Mouse (Mus musculus): ENCODE results near the gene Lrcol1. TPM values are rescaled to one million over a fixed set of nuclear protein-coding genes. Genes with fewer than 3 reads are reported as not detected.
A peak's percentile ranks its signal among the peaks of the same experiment; 100 is the strongest.

Lrcol1 gene
- polyA plus RNA-seq (2014; fragmentation: Nextera tagmentation; extraction: Ambion mirVana): not detected in 2 replicates

DNA sequence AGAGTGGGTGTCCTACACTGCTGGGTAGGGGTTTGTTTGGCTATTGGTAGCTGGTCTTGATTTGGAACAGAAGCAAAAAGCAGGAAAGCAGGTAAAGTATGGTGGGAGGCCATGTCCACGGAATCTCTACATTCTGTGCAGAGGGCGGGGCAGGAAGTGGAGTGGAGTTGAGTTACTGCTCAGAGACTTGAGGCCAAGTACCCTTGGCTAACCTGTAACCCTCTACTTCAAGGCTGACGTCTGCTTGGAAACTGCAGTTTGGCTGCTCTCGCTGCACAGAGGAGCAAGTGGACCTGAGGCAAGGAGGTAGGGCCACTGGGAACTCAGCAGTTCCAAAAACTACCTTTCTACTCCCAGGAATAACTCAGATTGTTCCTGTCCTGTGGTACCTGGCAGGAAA, at the start of gene Lrcol1:
Gene Lrcol1 (plus strand): TSS at position 207 of the 400 bp plus-strand sequence.
- no peaks in the 10 kb centered on the region for H3K36me3 ChIP-seq (replicated peaks; ENCODE audit: control insufficient read depth, insufficient read depth)
- no peak for ATAC-seq (ENCODE audit: low FRiP score)
- H3K9me3 ChIP-seq (ENCODE audit: control insufficient read depth, low read length): no peaks in the 10 kb centered on the region
- H3K4me2 ChIP-seq (replicated peaks): no peak within 1 kb of the TSS
- no peak for DNase-seq (ENCODE audit: low spot score)
- peaks cover 12% of the 10 kb centered on the region for H3K4me1 ChIP-seq (replicated peaks; ENCODE audit: control insufficient read depth, insufficient read depth, low read length)
- WGBS: 84% methylated on average over 4 of the region's 4 CpGs
- peaks cover 16% of the 10 kb centered on the region for H3K27me3 ChIP-seq (ENCODE audit: control insufficient read depth, insufficient read depth, low read length)
- no peak within 1 kb of the TSS for H3K9ac ChIP-seq
- no peak within 1 kb of the TSS for H3K27ac ChIP-seq
- no peak within 1 kb of the TSS for H3K4me3 ChIP-seq (replicated peaks; ENCODE audit: low read length)

DNA sequence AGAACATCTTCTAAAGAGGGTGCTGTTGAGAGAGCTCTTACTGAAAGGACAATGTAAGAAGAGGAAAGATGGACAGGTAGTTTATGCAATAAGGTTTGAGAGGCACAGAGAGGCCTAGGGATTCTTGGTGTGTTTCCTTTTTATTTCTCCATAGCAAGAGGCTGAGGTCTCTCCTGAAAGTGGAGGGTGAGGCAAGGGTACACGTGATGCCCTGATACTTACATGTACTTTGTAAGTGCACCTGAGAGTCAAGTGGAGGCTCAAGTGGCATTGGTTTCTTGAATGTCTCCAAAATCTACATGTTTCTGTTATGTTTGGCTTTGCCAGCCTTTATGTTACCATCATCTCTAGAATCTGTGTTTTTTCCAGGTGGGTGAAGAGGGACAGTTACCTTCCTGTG, 47.9 kb upstream of the Lrcol1 start:
- WGBS: 97% methylated on average over 1 of the region's 1 CpGs
- DNase-seq (ENCODE audit: low spot score): no peak
- Histone ChIP-seq H3K27ac (no peak overlapping the region), H3K4me1 (replicated peaks; ENCODE audit: control insufficient read depth, insufficient read depth, low read length) (no peaks in the 10 kb centered on the region), H3K9me3 (ENCODE audit: control insufficient read depth, low read length) (no peaks in the 10 kb centered on the region), H3K27me3 (ENCODE audit: control insufficient read depth, insufficient read depth, low read length) (no peaks in the 10 kb centered on the region), H3K4me3 (replicated peaks; ENCODE audit: low read length) (no peak overlapping the region), H3K36me3 (replicated peaks; ENCODE audit: control insufficient read depth, insufficient read depth) (peaks cover 46% of the 10 kb centered on the region), H3K9ac (no peak overlapping the region), H3K4me2 (replicated peaks) (no peak overlapping the region)
- no peak for ATAC-seq (ENCODE audit: low FRiP score)

DNA sequence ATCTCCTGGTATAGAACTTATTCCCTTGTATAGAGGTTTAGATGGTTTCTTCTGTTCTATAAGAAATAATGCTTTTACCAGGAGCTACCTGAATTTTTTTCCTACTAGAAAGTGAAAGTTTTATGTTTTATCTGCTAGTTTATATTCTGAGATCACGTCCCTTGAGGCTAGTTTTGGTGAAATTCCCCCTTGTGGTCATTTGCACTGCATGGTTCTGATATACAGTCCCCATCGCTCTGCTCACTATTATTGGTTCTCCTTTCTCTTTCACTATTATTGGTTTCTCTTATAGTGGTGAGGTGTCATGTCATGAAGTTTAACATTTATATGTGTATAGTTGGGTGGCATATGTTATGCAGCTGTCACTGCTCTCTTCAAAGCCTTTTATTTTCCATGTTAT, 43.9 kb upstream of the Lrcol1 start:
- no peak for DNase-seq (ENCODE audit: low spot score)
- Histone ChIP-seq H3K36me3 (replicated peaks; ENCODE audit: control insufficient read depth, insufficient read depth) (peaks cover 59% of the 10 kb centered on the region), H3K4me1 (replicated peaks; ENCODE audit: control insufficient read depth, insufficient read depth, low read length) (no peaks in the 10 kb centered on the region), H3K4me2 (replicated peaks) (no peak overlapping the region), H3K9ac (no peak overlapping the region), H3K4me3 (replicated peaks; ENCODE audit: low read length) (no peak overlapping the region), H3K27ac (no peak overlapping the region), H3K27me3 (ENCODE audit: control insufficient read depth, insufficient read depth, low read length) (no peaks in the 10 kb centered on the region), H3K9me3 (ENCODE audit: control insufficient read depth, low read length) (no peaks in the 10 kb centered on the region)
- no peak for ATAC-seq (ENCODE audit: low FRiP score)
- WGBS: 100% methylated on average over 2 of the region's 2 CpGs

DNA sequence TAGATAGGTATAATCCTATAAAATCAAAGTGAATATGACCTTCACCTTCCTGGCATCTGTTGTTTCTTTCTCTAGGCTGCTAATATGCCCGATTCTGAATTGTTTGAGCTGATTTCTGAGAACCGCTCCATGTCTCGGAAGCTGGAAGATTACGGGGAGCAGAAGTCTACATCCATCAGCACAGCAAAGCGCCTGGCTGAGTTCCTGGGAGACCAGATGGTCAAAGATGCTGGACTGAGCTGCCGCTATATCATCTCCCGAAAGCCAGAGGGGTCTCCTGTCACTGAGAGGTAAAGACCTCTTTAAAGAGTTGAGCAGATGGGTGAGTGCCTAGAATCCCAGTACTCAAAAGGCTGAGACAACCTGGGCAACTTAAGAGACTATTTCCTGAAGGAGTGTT, 35.7 kb upstream of the Lrcol1 start:
- Histone ChIP-seq H3K4me3 (replicated peaks; ENCODE audit: low read length) (no peak overlapping the region), H3K36me3 (replicated peaks; ENCODE audit: control insufficient read depth, insufficient read depth) (peaks cover 31% of the 10 kb centered on the region), H3K4me2 (replicated peaks) (no peak overlapping the region), H3K9me3 (ENCODE audit: control insufficient read depth, low read length) (no peaks in the 10 kb centered on the region), H3K27me3 (ENCODE audit: control insufficient read depth, insufficient read depth, low read length) (no peaks in the 10 kb centered on the region), H3K27ac (no peak overlapping the region), H3K4me1 (replicated peaks; ENCODE audit: control insufficient read depth, insufficient read depth, low read length) (no peaks in the 10 kb centered on the region), H3K9ac (no peak overlapping the region)
- no peak for DNase-seq (ENCODE audit: low spot score)
- ATAC-seq (ENCODE audit: low FRiP score): no peak
- WGBS: 93% methylated on average over 7 of the region's 7 CpGs

DNA sequence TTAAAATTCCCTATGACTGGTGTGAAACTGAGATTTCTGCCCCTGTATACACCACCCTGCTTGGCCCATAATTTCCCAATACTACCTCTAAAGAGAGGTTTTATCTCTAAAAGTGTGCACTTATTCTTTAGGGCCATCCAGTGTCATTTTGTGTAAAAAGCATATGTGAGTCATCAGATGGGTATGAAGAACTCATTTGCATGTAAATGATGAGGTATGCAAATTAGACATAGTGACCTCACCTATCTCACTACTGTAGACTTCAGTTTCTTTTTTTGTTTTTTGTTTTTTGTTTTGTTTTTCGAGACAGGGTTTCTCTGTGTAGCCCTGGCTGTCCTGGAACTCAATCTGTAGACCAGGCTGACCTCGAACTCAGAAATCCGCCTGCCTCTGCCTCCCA, 31.4 kb upstream of the Lrcol1 start:
- Histone ChIP-seq H3K4me2 (replicated peaks) (no peak overlapping the region), H3K9ac (no peak overlapping the region), H3K4me3 (replicated peaks; ENCODE audit: low read length) (no peak overlapping the region), H3K36me3 (replicated peaks; ENCODE audit: control insufficient read depth, insufficient read depth) (peaks cover 18% of the 10 kb centered on the region), H3K4me1 (replicated peaks; ENCODE audit: control insufficient read depth, insufficient read depth, low read length) (no peaks in the 10 kb centered on the region), H3K9me3 (ENCODE audit: control insufficient read depth, low read length) (no peaks in the 10 kb centered on the region), H3K27ac (no peak overlapping the region), H3K27me3 (ENCODE audit: control insufficient read depth, insufficient read depth, low read length) (no peaks in the 10 kb centered on the region)
- ATAC-seq (ENCODE audit: low FRiP score): no peak
- WGBS: 88% methylated on average over 3 of the region's 3 CpGs
- no peak for DNase-seq (ENCODE audit: low spot score)

DNA sequence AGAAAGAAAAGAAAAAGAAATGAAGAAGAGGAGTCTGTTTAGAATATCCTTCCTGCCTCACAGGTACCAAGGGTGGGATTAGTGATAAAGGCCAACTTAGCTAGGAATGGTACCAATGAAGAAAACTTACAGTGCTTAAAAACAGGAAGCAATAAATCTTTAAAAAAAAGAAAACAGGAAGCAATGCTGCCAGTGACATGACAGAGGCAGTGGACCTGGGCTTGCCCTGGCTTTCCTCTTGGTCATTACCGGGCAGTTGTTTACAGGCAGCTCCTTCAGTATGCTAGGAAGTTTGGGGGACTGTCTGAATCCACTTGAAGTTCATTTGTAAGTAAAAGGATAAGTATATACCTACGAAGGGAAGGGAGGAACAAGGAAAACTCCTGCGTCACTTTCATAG, 14.0 kb upstream of the Lrcol1 start:
- 92% methylated on average over 3 of the region's 3 CpGs for WGBS
- H3K4me3 ChIP-seq (replicated peaks; ENCODE audit: low read length): no peak overlapping the region
- no peaks in the 10 kb centered on the region for H3K9me3 ChIP-seq (ENCODE audit: control insufficient read depth, low read length)
- H3K36me3 ChIP-seq (replicated peaks; ENCODE audit: control insufficient read depth, insufficient read depth): peaks cover 21% of the 10 kb centered on the region
- H3K4me1 ChIP-seq (replicated peaks; ENCODE audit: control insufficient read depth, insufficient read depth, low read length): no peaks in the 10 kb centered on the region
- no peak overlapping the region for H3K27ac ChIP-seq
- H3K27me3 ChIP-seq (ENCODE audit: control insufficient read depth, insufficient read depth, low read length): no peaks in the 10 kb centered on the region
- DNase-seq (ENCODE audit: low spot score) (no peak), ATAC-seq (ENCODE audit: low FRiP score) (no peak)
- H3K9ac ChIP-seq: no peak overlapping the region
- no peak overlapping the region for H3K4me2 ChIP-seq (replicated peaks)

DNA sequence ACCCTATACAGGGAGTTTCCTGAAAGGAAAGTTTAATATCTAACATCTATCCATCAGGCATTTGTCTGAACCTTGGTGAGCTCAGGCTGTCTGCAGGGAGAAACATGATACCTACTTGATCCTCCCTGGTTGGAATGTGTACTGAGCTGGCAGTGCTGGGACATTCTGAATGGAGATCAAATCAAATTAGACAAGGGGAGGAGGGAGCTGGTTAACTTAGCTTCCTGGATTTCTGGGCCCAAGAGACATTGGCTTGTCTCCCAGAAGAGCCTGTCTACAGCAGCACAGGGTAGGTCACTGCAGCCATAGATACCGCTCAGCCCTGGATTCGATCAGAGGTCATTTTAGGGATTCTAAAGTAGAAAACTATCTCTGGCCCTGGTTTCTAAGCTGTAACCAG, 5.7 kb upstream of the Lrcol1 start:
- Histone ChIP-seq H3K4me3 (replicated peaks; ENCODE audit: low read length) (no peak overlapping the region), H3K4me1 (replicated peaks; ENCODE audit: control insufficient read depth, insufficient read depth, low read length) (peaks cover 12% of the 10 kb centered on the region), H3K4me2 (replicated peaks) (no peak overlapping the region), H3K27me3 (ENCODE audit: control insufficient read depth, insufficient read depth, low read length) (peaks cover 16% of the 10 kb centered on the region), H3K9ac (no peak overlapping the region), H3K27ac (no peak overlapping the region), H3K9me3 (ENCODE audit: control insufficient read depth, low read length) (no peaks in the 10 kb centered on the region), H3K36me3 (replicated peaks; ENCODE audit: control insufficient read depth, insufficient read depth) (peaks cover 4% of the 10 kb centered on the region; the same call in 1 of the 2 replicates)
- WGBS: 90% methylated on average over 2 of the region's 2 CpGs
- DNase-seq (ENCODE audit: low spot score): no peak
- no peak for ATAC-seq (ENCODE audit: low FRiP score)

DNA sequence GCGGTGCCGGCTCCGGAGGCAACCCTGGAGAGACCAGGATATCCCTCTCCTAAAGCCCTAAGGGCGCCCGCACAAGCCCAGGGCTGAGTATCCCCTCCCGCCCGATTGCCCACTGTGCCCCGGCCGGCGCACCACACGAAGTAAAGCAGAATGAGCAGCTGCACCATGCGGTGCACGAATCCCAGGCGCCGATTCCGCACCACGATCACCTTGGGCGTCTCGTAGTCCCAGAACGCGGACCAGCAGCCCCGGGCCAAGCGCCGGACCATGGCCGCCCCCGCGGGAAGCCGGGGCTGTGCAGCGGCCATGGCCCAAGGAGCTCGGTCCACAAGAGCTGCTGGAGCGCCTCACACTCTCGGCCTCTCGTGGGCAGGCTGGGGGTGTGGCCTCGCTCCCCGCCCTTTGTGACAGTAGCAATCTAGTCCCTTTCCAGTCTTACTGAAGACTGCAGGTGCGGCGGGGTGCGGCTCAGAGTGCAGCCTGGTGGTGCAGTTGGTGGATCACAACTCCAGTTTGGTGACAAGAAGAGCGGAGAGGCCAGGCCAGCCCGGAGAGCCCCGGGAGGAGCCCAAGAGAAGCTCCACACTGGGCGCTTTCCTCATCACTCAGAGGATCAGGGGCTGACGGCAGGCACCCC, 1.8 kb upstream of the Lrcol1 start, which contains the start of gene P2rx2:
Gene P2rx2 (minus strand): TSS at position 565 of the 637 bp plus-strand sequence.
- peak within 1 kb of the TSS; percentile 98 for H3K4me2 ChIP-seq (replicated peaks)
- H3K27ac ChIP-seq: no peak within 1 kb of the TSS
- peak; percentile 31 for DNase-seq (ENCODE audit: low spot score)
- WGBS: 1% methylated on average over 42 of the region's 43 CpGs
- ATAC-seq (ENCODE audit: low FRiP score): peak; percentile 68; the same call in 1 of the 2 replicates
- peak within 1 kb of the TSS; percentile 51 for H3K4me3 ChIP-seq (replicated peaks; ENCODE audit: low read length)
- peaks cover 12% of the 10 kb centered on the region for H3K4me1 ChIP-seq (replicated peaks; ENCODE audit: control insufficient read depth, insufficient read depth, low read length)
- no peaks in the 10 kb centered on the region for H3K9me3 ChIP-seq (ENCODE audit: control insufficient read depth, low read length)
- peaks cover 16% of the 10 kb centered on the region for H3K27me3 ChIP-seq (ENCODE audit: control insufficient read depth, insufficient read depth, low read length)
- H3K9ac ChIP-seq: peak within 1 kb of the TSS; percentile 67
- H3K36me3 ChIP-seq (replicated peaks; ENCODE audit: control insufficient read depth, insufficient read depth): no peaks in the 10 kb centered on the region

DNA sequence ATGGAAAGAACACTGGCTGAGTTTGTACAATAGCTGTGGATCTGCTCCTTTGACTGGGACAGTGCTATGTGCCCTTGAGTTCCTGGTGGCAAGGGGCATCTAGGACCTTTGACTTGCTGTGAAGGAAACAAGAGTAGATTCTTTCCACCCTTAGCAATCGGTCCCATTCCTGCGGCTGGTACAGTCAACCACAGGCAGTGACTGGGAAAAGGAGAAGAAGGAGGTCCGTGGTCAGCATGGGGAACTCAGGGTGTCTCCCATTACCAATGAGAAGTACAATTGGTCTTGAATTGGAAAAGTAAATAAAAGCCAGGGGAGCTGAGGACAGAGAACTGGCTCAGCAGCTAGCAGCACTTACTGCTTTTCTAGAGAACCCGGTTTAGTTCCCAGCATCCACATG, 1.0 kb downstream of the Lrcol1 start:
- H3K9me3 ChIP-seq (ENCODE audit: control insufficient read depth, low read length): no peaks in the 10 kb centered on the region
- H3K36me3 ChIP-seq (replicated peaks; ENCODE audit: control insufficient read depth, insufficient read depth): no peaks in the 10 kb centered on the region
- ATAC-seq (ENCODE audit: low FRiP score): no peak
- no peak overlapping the region for H3K4me2 ChIP-seq (replicated peaks)
- no peak overlapping the region for H3K9ac ChIP-seq
- H3K4me1 ChIP-seq (replicated peaks; ENCODE audit: control insufficient read depth, insufficient read depth, low read length): peaks cover 12% of the 10 kb centered on the region
- H3K4me3 ChIP-seq (replicated peaks; ENCODE audit: low read length): no peak overlapping the region
- no peak overlapping the region for H3K27ac ChIP-seq
- DNase-seq (ENCODE audit: low spot score): no peak
- peaks cover 16% of the 10 kb centered on the region for H3K27me3 ChIP-seq (ENCODE audit: control insufficient read depth, insufficient read depth, low read length)
- WGBS: 82% methylated on average over 4 of the region's 4 CpGs

DNA sequence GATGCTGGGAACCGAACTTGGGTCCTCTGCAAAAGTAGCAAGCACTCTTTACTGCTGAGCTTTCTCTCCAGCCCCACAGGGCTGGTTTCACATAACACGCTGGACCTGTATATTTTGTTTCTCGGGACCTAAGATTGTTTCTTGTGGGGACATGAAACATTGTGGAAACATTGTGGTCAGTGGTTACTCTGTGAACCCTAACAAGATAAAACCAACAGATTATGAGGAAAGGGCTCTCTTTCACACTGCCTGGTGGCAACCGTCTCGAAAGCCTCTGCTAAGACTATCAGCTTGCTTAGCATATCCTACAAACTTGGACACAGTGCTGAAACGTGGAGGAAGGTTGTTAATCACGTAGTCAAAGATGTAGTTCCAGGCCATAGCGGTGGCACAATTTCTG, 2.5 kb downstream of the Lrcol1 start:
- Histone ChIP-seq H3K9ac (no peak overlapping the region), H3K4me1 (replicated peaks; ENCODE audit: control insufficient read depth, insufficient read depth, low read length) (peaks cover 12% of the 10 kb centered on the region), H3K9me3 (ENCODE audit: control insufficient read depth, low read length) (no peaks in the 10 kb centered on the region), H3K27ac (no peak overlapping the region), H3K27me3 (ENCODE audit: control insufficient read depth, insufficient read depth, low read length) (peaks cover 8% of the 10 kb centered on the region), H3K36me3 (replicated peaks; ENCODE audit: control insufficient read depth, insufficient read depth) (no peaks in the 10 kb centered on the region), H3K4me2 (replicated peaks) (no peak overlapping the region), H3K4me3 (replicated peaks; ENCODE audit: low read length) (no peak overlapping the region)
- ATAC-seq (ENCODE audit: low FRiP score) (no peak), DNase-seq (ENCODE audit: low spot score) (no peak)
- WGBS: 88% methylated on average over 8 of the region's 8 CpGs
